9 mouse cellular contexts compared by ENCODE assay signal in the genomic region with DNA sequence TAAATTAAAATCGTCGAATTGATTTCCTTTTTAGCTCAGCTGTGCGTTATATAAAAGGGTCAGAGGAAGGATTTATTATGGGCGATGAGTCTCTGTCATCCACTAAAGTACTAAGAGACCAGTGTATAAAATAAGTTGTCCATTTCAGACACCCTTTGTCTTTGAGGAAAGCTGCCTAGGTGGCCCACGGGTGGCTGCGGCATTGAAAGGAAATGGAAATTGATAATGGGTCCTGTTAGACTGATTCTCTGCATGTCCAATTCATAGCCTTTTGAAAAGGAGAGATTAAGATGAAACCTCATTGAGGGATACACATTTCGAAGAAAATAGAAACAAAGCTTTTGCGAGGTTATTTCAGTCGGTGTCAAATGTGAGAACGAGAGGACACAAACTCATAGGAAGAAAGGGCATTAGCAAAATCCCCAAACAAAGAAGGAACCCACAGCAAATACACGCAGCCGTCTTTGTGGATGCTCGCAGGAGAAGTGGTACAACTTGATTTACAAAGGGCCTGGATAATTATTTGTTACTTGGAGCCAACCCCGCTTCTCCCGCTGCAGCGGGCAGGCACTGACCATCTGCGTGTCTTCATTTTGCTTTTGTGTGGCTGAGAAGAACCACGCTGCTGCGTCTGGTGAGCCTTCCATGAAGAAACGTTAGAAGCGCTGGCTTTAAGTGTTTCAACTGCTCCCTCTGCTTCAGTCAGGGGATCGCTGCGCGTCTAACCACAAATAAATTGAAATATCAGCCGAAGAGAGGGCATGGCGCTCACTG.
DNase-seq lines count a peak whose midpoint lies in the region; ATAC-seq lines count a peak whose summit lies in the region.
"Had no signal": no experiment of that assay in that cellular context is flagged by ENCODE, and none has a peak within 500 bp of the region (broad histone marks: within the 10 kb centered on the region; RNA-seq: fewer than 3 reads in every experiment).

No protein-coding gene starts in this region.

- H3K9ac ChIP-seq in forebrain, embryonic 13.5 days = peak overlapping the region; percentile 55
- H3K9ac ChIP-seq in midbrain, embryonic 13.5 days (replicated peaks) = peak overlapping the region; percentile 63
- H3K9ac ChIP-seq: liver, embryonic 15.5 days had no signal

- no peaks in the 10 kb centered on the region for H3K36me3 ChIP-seq in forebrain, embryonic 13.5 days (ENCODE audit: poor library complexity, severe bottlenecking)
- no peaks in the 10 kb centered on the region for H3K36me3 ChIP-seq in midbrain, embryonic 13.5 days
- H3K36me3 ChIP-seq: liver, embryonic 15.5 days had no signal

- WGBS in forebrain, embryonic 13.5 days = 24% methylated on average over 26 of the region's 26 CpGs
- WGBS in midbrain, embryonic 13.5 days = 9% methylated on average over 26 of the region's 26 CpGs

- H3K4me1 ChIP-seq in forebrain, embryonic 13.5 days = peaks cover 17% of the 10 kb centered on the region
- H3K4me1 ChIP-seq in midbrain, embryonic 13.5 days (replicated peaks) = peaks cover 18% of the 10 kb centered on the region
- H3K4me1 ChIP-seq: liver, embryonic 15.5 days had no signal

- peak overlapping the region; percentile 51 for H3K4me2 ChIP-seq in forebrain, embryonic 13.5 days
- H3K4me2 ChIP-seq in midbrain, embryonic 13.5 days (replicated peaks) = peak overlapping the region; percentile 51
- H3K4me2 ChIP-seq: liver, embryonic 15.5 days had no signal

- H3K9me3 ChIP-seq in forebrain, embryonic 13.5 days (replicated peaks) = no peaks in the 10 kb centered on the region
- no peaks in the 10 kb centered on the region for H3K9me3 ChIP-seq in midbrain, embryonic 13.5 days
- H3K9me3 ChIP-seq: liver, embryonic 15.5 days had no signal

- ATAC-seq in forebrain, embryonic 13.5 days = peak; percentile 80
- peak; percentile 77 for ATAC-seq in midbrain, embryonic 13.5 days

- peak; percentile 8 for DNase-seq in cerebellum, adult 11 months
- DNase-seq in cerebellum, adult 9-10 months = no peak
- peak; percentile 12 for DNase-seq in Muller cell, postnatal 12 days (ENCODE audit: inconsistent ontology term)
- no peak for DNase-seq in urinary bladder, postnatal 36 days (ENCODE audit: low spot score in 2 of 2)
- no peak for DNase-seq in heart, adult 8-10 months (ENCODE audit: low spot score)
- DNase-seq in heart, postnatal 4 days = no peak

- H3K4me3 ChIP-seq in forebrain, embryonic 13.5 days = peak overlapping the region; percentile 18
- H3K4me3 ChIP-seq in midbrain, embryonic 13.5 days (replicated peaks) = peak overlapping the region; percentile 25
- H3K4me3 ChIP-seq: liver, embryonic 15.5 days had no signal

- peak overlapping the region; percentile 79 for H3K27ac ChIP-seq in forebrain, embryonic 13.5 days
- peak overlapping the region; percentile 84 for H3K27ac ChIP-seq in midbrain, embryonic 13.5 days
- H3K27ac ChIP-seq: liver, embryonic 15.5 days had no signal

- no peaks in the 10 kb centered on the region for H3K27me3 ChIP-seq in forebrain, embryonic 13.5 days
- H3K27me3 ChIP-seq in midbrain, embryonic 13.5 days = peaks cover 48% of the 10 kb centered on the region
- H3K27me3 ChIP-seq: liver, embryonic 15.5 days had no signal

Comparison
In these comparisons a context has a peak if more than half of its experiments do, and no peak if none do; other contexts are left out.
1. DNase-seq: peak in cerebellum, adult 11 months (single experiment) and Muller cell, postnatal 12 days (single experiment); none in cerebellum, adult 9-10 months (single experiment), urinary bladder, postnatal 36 days (0 of 2), heart, adult 8-10 months (single experiment) and heart, postnatal 4 days (single experiment).